Mouse (Mus musculus): ENCODE measurements around the gene AA467197. TPM values are rescaled to one million over a fixed set of nuclear protein-coding genes. Genes with fewer than 3 reads are reported as not detected.

Gene AA467197
- polyA plus RNA-seq (2014; fragmentation: Illumina TruSeq; extraction: RNeasy Lipid Tissue Mini Kit (QIAGEN cat#74804); ENCODE audit: low read depth, low replicate concordance) = 7.2 TPM

DNA sequence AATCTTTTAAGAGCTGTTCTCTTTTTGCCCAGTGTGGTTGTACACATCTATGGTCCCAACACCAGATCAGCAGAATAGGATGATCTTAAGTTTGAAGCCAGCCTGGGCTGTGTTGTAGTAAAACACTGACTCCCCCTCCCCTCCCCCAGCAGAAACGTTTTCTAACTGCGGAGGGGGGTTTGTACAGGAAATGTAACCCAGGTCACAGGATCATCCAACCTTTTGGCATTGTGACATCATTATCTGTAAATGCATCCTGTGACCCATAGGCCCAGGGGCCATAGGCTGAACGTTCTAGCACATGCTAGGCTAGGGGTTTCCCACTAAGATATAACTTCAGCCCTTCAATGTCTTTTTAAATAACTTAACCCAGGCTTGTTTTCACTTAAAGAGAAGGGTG is at the start of gene AA467197:
AA467197 (plus strand) TSS at position 301 of the 400 bp plus-strand sequence.

GRCm38 (mm10) chr2:122610746-122611653 is 25.8 kb upstream of the AA467197 start, which contains the start of gene Gatm:
TSS of gene Gatm (minus strand) at chr2:122611303.

Other genes with a start within 250 kb of the AA467197 start
- gene Slc28a2, start 210.5 kb upstream of the AA467197 start, polyA plus RNA-seq (2014; fragmentation: Illumina TruSeq; extraction: RNeasy Lipid Tissue Mini Kit (QIAGEN cat#74804); ENCODE audit: low read depth, low replicate concordance) = 13.3 TPM
- not detected for gene Gm14085, start 152.0 kb upstream of the AA467197 start, polyA plus RNA-seq (2014; fragmentation: Illumina TruSeq; extraction: RNeasy Lipid Tissue Mini Kit (QIAGEN cat#74804); ENCODE audit: low read depth, low replicate concordance)
- 13.5 TPM for gene Gatm, start 25.7 kb upstream of the AA467197 start, polyA plus RNA-seq (2014; fragmentation: Illumina TruSeq; extraction: RNeasy Lipid Tissue Mini Kit (QIAGEN cat#74804); ENCODE audit: low read depth, low replicate concordance)
- 20.6 TPM for gene Slc30a4, start 65.7 kb downstream of the AA467197 start, polyA plus RNA-seq (2014; fragmentation: Illumina TruSeq; extraction: RNeasy Lipid Tissue Mini Kit (QIAGEN cat#74804); ENCODE audit: low read depth, low replicate concordance)
- gene Bloc1s6, start 101.5 kb downstream of the AA467197 start, polyA plus RNA-seq (2014; fragmentation: Illumina TruSeq; extraction: RNeasy Lipid Tissue Mini Kit (QIAGEN cat#74804); ENCODE audit: low read depth, low replicate concordance) = 29.9 TPM
- gene Sqor, start 128.3 kb downstream of the AA467197 start, polyA plus RNA-seq (2014; fragmentation: Illumina TruSeq; extraction: RNeasy Lipid Tissue Mini Kit (QIAGEN cat#74804); ENCODE audit: low read depth, low replicate concordance) = 115 TPM